Mouse (Mus musculus) liver, embryonic 15.5 days (tissue): Measurements from ENCODE around the gene Slc41a1. TPM values are rescaled to one million over a fixed set of nuclear protein-coding genes. Genes with fewer than 3 reads are reported as not detected.
"Not testable (repeated sequence)": the region's sequence is repeated elsewhere in the genome, so short reads cannot be mapped to it uniquely, and the experiment has no call there.

Source experiments
- ATAC-seq: fragments of 200-750 bp; cut with Nextera tagmentation; 2 replicates; pipeline ENCODE4 v1.8.0; 2017; ENCODE audit warnings: moderate number of reproducible peaks, mild to moderate bottlenecking, moderate library complexity; ENCODE audit not compliant: insufficient read depth
- H3K27ac ChIP-seq: fragments of 300-500 bp; sonication (generic); replicated peaks from 2 replicates; pipeline ENCODE4 v1.5.1; 2015; ENCODE audit warnings: mild to moderate bottlenecking, inconsistent platforms
- H3K27me3 ChIP-seq: fragments of 300-500 bp; sonication (generic); 2 replicates; pipeline ENCODE4 v1.6.1; 2015; ENCODE audit warnings: mild to moderate bottlenecking, inconsistent platforms
- H3K36me3 ChIP-seq: fragments of 300-500 bp; sonication (generic); replicated peaks from 2 replicates; pipeline ENCODE4 v1.6.1; 2015; ENCODE audit warnings: moderate library complexity, mild to moderate bottlenecking, inconsistent platforms
- H3K4me1 ChIP-seq: fragments of 300-500 bp; sonication (generic); replicated peaks from 2 replicates; pipeline ENCODE4 v1.6.1; 2015; ENCODE audit warnings: inconsistent platforms
- H3K4me2 ChIP-seq: fragments of 300-500 bp; sonication (generic); 2 replicates; pipeline ENCODE4 v1.6.1; 2015; ENCODE audit warnings: moderate library complexity, mild to moderate bottlenecking, inconsistent platforms
- H3K4me3 ChIP-seq: fragments of 300-500 bp; sonication (generic); replicated peaks from 2 replicates; pipeline ENCODE4 v1.5.1; 2015; ENCODE audit warnings: mild to moderate bottlenecking, inconsistent platforms
- H3K9ac ChIP-seq: fragments of 300-500 bp; sonication (generic); 2 replicates; pipeline ENCODE4 v1.6.1; 2015; ENCODE audit warnings: moderate library complexity, mild to moderate bottlenecking, inconsistent platforms
- H3K9me3 ChIP-seq: fragments of 300-500 bp; sonication (generic); replicated peaks from 2 replicates; pipeline ENCODE4 v1.6.1; 2016; ENCODE audit warnings: inconsistent platforms
- WGBS: fragments of 180-500 bp; shearing (Covaris S2); methylation state at CpG from one replicate; pipeline ENCODE4 v1.1.7; 2015; ENCODE audit warnings: mixed read lengths; ENCODE audit not compliant: insufficient replicate concordance; 5-methylcytosine and 5-hydroxymethylcytosine counted together
- polyA plus RNA-seq: library from polyadenylated mRNA; unstranded; fragments of >200 nt; fragmentation: Nextera tagmentation; extraction: Ambion mirVana; gene quantifications from 2 replicates; pipeline ENCODE4 v1.2.1, GENCODE M21; 2015

Slc41a1 gene
- polyA plus RNA-seq, 1 experiment from 2014 or later = 1.2 TPM

DNA sequence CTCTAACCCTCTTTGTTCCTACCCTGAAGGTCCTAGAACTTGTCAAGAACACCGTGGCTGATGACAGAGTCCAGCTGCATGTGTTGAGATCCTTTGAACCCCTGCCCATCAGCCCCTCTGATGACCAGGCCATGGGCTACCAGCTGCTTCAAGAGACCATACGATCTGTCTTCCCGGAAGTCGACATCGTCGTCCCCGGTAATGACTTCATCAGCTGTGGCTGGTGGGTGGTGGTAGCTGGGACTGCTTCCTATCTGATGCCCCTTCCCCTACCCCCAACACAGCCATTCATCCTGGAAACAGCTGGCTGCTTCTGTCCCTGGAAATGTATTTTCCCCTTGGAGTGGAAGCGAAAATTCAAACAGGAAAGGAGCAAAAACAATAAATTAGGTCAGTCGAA is 15.3 kb upstream of the Slc41a1 start:
- 59% methylated on average over 9 of the region's 9 CpGs for WGBS
- Histone ChIP-seq H3K9me3 (no peaks in the 10 kb centered on the region), H3K4me2 (no peak overlapping the region), H3K9ac (no peak overlapping the region), H3K4me3 (no peak overlapping the region), H3K4me1 (no peaks in the 10 kb centered on the region), H3K27me3 (0 out of 2 replicates have a peak, but pooled peaks cover 3% of the 10 kb centered on the region), H3K27ac (no peak overlapping the region), H3K36me3 (no peaks in the 10 kb centered on the region)
- ATAC-seq = no peak

DNA sequence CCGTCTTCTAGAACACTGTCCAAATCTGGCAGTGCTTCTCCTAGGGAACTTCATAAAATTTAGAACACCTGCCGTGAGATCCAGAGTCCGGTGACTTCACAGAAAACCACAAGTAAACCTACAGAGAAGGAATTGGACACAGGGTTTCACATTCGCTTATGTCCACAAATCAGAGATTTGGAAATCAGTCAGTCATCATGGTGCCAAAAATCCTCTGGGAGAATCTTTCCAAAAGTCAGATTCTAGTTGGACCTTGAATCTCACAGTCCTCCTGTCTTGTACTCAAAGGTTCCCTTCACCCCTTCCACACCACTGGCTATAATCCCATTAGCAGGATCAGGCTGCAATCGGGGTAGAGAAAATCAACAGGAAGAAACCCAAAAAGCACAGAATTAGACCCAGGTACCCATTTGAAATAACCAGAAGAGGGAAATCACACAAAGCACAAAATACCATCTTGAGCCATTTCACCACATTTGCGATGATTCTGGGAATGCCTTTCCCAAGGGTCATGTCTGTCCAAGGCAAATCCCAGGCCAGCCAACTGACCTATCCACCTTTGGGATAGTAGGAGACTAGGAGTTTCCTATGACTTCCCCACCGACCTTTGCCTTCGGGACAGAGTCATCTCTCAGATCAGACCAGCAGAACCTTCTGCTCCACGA is 14.5 kb upstream of the Slc41a1 start:
- no peak for ATAC-seq
- Histone ChIP-seq H3K36me3 (no peaks in the 10 kb centered on the region), H3K9ac (no peak overlapping the region), H3K4me3 (no peak overlapping the region), H3K27ac (no peak overlapping the region), H3K9me3 (no peaks in the 10 kb centered on the region), H3K4me1 (no peaks in the 10 kb centered on the region), H3K4me2 (no peak overlapping the region), H3K27me3 (0 out of 2 replicates have a peak, but pooled peaks cover 3% of the 10 kb centered on the region)
- 64% methylated on average over 9 of the region's 9 CpGs for WGBS

DNA sequence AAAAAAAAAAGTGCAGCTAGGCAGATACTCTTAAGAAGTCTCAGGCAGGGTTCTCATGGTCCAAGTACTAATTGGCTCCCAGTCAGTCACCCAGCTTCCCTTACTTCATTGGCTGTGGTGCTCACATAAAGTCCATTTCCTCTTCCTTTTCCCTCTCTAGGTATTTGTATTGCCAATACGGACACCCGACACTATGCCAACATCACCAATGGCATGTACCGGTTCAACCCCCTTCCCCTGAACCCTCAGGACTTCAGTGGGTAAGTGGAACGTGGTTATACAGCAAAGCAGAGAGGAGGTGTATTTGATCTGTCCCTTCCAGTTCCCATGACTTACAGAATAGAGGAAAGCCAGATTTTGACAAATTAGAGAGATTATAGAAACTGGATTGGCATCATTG is 13.6 kb upstream of the Slc41a1 start:
- 67% methylated on average over 4 of the region's 4 CpGs for WGBS
- no peak overlapping the region for H3K4me2 ChIP-seq
- H3K4me1 ChIP-seq = no peaks in the 10 kb centered on the region
- no peaks in the 10 kb centered on the region for H3K9me3 ChIP-seq
- H3K27ac ChIP-seq = no peak overlapping the region
- no peak overlapping the region for H3K4me3 ChIP-seq
- H3K9ac ChIP-seq = no peak overlapping the region
- H3K27me3 ChIP-seq = 0 out of 2 replicates have a peak, but pooled peaks cover 5% of the 10 kb centered on the region
- ATAC-seq = no peak
- no peaks in the 10 kb centered on the region for H3K36me3 ChIP-seq

DNA sequence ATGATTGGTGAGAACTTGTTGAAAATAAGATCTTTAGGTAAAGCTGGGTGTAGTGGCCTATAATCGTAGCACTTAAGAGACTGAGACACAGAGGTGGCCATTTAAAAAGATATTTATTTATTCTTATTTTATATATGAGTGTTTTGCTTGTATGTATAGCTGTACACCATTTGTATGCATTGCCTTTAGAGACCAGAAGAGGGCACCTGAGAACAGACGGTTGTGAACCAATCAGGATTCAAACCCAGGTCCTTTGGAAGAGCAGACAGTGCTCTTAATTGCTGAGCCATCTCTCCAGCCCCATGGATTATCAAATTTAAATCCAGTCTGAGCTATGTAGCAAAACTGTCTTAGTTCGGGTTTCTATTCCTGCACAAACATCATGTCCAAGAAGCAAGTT is 13.1 kb upstream of the Slc41a1 start:
- no peak overlapping the region for H3K4me2 ChIP-seq
- H3K9ac ChIP-seq = no peak overlapping the region
- no peaks in the 10 kb centered on the region for H3K36me3 ChIP-seq
- 45% methylated on average over 3 of the region's 3 CpGs for WGBS
- no peak overlapping the region for H3K4me3 ChIP-seq
- H3K27ac ChIP-seq = no peak overlapping the region
- ATAC-seq = no peak
- no peaks in the 10 kb centered on the region for H3K9me3 ChIP-seq
- 0 out of 2 replicates have a peak, but pooled peaks cover 5% of the 10 kb centered on the region for H3K27me3 ChIP-seq
- H3K4me1 ChIP-seq = no peaks in the 10 kb centered on the region

DNA sequence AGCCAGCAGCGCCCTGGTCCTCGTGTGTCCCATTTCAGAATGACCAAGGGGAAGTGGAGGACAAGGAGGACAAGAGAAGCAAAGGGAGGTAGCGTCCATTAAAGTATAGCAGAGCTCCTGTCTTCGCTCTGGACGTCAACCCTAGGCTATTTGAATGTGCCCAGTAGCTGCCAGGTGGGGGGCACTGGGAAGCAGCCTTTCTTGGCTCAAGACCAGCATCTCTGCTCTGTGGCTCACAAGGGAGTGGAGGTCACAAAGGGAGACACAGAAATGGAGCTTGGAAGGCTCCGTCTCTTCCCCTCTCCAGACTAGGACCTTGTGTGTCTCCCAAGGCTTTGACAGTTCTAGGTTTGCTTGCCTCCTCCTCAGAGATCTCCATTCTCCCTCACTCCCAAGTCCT is 10.4 kb upstream of the Slc41a1 start:
- no peak for ATAC-seq
- WGBS = 66% methylated on average over 6 of the region's 6 CpGs
- Histone ChIP-seq H3K4me2 (no peak overlapping the region), H3K9me3 (no peaks in the 10 kb centered on the region), H3K4me3 (no peak overlapping the region), H3K36me3 (no peaks in the 10 kb centered on the region), H3K4me1 (no peaks in the 10 kb centered on the region), H3K27ac (no peak overlapping the region), H3K9ac (no peak overlapping the region), H3K27me3 (0 out of 2 replicates have a peak, but pooled peaks cover 5% of the 10 kb centered on the region)

DNA sequence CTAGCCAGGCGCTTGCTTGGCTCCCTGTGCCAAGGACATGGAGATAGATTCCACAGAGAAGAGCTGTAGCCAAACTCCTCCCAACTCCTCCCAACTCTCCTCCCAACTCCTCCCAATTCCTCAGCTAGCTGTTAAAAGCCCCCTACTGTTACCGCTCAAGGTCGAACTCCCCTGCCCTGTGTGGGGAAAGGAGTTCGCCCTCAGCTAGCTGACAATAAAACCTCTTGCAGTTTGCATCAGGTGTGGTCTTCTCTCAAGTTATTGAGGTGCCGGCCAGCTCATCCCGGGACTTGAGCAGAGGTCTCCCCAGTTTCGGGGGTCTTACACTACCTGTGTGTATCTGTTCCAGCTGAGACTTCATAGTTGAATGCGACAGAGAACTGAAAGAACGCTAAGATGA is 6.9 kb upstream of the Slc41a1 start:
- 67% methylated on average over 9 of the region's 9 CpGs for WGBS
- not testable (repeated sequence) for H3K4me2 ChIP-seq, H3K9me3 ChIP-seq, H3K36me3 ChIP-seq, H3K27me3 ChIP-seq, H3K9ac ChIP-seq, H3K4me3 ChIP-seq, H3K4me1 ChIP-seq, H3K27ac ChIP-seq, ATAC-seq

DNA sequence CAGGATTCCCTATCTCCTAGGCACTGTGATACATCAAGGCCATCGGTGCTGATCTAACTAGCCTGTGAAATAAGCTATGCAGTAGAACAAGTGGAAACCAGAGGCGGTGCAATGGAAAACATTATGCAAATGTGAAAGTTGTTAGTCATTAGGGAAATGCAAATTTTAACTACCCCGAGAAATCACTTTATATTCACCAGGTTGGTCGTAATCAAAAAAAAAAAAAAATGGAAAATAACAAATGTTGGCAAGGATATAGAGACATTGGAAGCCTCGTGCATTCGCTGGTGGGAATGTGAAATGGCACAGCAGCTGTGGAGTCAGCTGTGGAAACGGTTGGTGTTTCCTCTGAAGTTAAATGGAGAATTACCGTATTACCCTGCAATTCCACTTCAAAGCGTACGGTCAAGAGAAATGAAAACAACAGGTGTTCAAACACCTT is 6.4 kb upstream of the Slc41a1 start:
- no peak for ATAC-seq
- H3K9ac ChIP-seq = no peak overlapping the region
- 65% methylated on average over 10 of the region's 10 CpGs for WGBS
- H3K27ac ChIP-seq = no peak overlapping the region
- no peaks in the 10 kb centered on the region for H3K36me3 ChIP-seq
- H3K4me2 ChIP-seq = no peak overlapping the region
- 0 out of 2 replicates have a peak, but pooled peaks cover 5% of the 10 kb centered on the region for H3K27me3 ChIP-seq
- H3K4me1 ChIP-seq = no peaks in the 10 kb centered on the region
- H3K4me3 ChIP-seq = no peak overlapping the region
- H3K9me3 ChIP-seq = no peaks in the 10 kb centered on the region

DNA sequence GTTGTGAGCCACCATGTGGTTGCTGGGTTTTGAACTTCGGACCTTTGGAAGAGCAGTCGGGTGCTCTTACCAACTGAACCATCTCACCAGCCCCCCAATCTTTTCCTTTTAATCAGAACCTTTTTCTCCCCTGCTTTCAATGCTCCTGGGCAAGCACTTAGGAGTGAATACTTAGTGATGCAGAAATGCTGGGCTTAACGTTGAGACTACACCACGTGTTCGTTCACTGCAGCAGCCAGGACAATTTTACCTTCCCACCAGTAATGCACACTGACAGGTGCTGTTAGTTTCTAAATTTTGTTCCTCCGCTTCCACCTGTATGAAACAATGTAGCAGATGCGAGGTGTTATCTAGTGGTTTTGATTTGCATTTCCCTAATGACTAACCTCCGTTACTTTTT is 5.0 kb upstream of the Slc41a1 start:
- H3K4me2 ChIP-seq = no peak overlapping the region

DNA sequence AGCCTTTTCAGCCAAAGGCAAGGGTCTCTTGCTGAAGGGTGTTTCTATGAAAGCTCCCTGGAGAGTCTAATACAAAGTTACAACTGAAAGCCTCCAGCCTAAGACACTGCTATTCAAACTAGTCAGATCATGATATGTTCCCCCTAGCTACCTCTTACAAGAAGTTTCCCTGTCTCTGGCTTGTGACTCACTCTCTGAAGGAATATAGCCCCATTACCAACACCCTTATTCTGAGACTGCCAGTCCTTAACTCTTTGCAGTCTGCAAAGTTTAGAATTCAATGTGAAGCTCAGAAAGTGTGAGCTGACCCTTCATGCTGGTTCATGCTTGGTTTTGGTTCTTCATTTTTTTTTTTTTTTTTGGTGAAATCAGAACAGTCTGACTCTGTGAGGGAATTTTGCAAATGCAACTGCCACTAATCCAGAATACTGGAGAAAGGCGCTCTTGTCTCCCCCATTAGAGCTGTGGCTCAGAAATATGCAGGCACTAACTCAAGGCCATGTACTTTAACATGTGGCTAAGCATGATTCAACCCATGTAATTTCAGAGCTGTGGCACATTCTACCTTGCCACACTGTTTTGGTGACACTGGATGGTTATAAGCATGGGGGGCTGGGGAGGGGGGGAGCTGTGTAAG is 4.3 kb upstream of the Slc41a1 start:
- ATAC-seq = no peak
- H3K27me3 ChIP-seq = peaks cover 12% of the 10 kb centered on the region; the same call in 1 of the 2 replicates
- peaks cover 13% of the 10 kb centered on the region for H3K4me1 ChIP-seq
- WGBS = 73% methylated on average over 1 of the region's 1 CpGs
- no peak overlapping the region for H3K4me3 ChIP-seq
- H3K9me3 ChIP-seq = no peaks in the 10 kb centered on the region
- no peak overlapping the region for H3K4me2 ChIP-seq
- H3K27ac ChIP-seq = no peak overlapping the region
- no peak overlapping the region for H3K9ac ChIP-seq
- no peaks in the 10 kb centered on the region for H3K36me3 ChIP-seq

More for the DNA sequence above, 5.0 kb upstream of the Slc41a1 start:
- no peaks in the 10 kb centered on the region for H3K9me3 ChIP-seq
- ATAC-seq = no peak
- peaks cover 7% of the 10 kb centered on the region for H3K4me1 ChIP-seq
- no peak overlapping the region for H3K4me3 ChIP-seq
- H3K27me3 ChIP-seq = peaks cover 12% of the 10 kb centered on the region; the same call in 1 of the 2 replicates
- H3K9ac ChIP-seq = no peak overlapping the region
- 65% methylated on average over 8 of the region's 8 CpGs for WGBS
- no peak overlapping the region for H3K27ac ChIP-seq
- H3K36me3 ChIP-seq = no peaks in the 10 kb centered on the region

DNA sequence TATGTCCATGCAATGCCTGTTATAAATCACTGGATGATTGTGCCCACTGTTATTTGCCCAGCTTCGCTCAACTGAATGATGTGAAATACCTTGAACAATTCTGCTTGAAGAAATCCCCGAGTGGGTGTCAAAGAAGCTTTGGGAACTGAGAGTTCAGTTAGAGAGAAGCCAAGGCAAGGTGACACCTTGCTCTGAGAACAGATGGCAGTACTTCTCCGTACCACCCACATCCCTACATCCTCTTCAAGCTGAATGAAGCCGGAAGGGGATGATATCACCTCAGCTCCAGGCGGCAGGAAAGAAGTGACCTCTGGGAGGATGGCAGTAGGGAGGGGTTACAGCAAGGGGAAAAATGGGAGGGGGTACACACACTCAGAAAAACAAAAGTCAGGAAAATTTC is 3.7 kb upstream of the Slc41a1 start:
- Histone ChIP-seq H3K4me1 (peaks cover 19% of the 10 kb centered on the region), H3K4me2 (no peak overlapping the region), H3K36me3 (no peaks in the 10 kb centered on the region), H3K27ac (no peak overlapping the region), H3K4me3 (no peak overlapping the region), H3K27me3 (peaks cover 10% of the 10 kb centered on the region; the same call in 1 of the 2 replicates), H3K9me3 (no peaks in the 10 kb centered on the region), H3K9ac (no peak overlapping the region)
- no peak for ATAC-seq
- WGBS = 33% methylated on average over 5 of the region's 5 CpGs

DNA sequence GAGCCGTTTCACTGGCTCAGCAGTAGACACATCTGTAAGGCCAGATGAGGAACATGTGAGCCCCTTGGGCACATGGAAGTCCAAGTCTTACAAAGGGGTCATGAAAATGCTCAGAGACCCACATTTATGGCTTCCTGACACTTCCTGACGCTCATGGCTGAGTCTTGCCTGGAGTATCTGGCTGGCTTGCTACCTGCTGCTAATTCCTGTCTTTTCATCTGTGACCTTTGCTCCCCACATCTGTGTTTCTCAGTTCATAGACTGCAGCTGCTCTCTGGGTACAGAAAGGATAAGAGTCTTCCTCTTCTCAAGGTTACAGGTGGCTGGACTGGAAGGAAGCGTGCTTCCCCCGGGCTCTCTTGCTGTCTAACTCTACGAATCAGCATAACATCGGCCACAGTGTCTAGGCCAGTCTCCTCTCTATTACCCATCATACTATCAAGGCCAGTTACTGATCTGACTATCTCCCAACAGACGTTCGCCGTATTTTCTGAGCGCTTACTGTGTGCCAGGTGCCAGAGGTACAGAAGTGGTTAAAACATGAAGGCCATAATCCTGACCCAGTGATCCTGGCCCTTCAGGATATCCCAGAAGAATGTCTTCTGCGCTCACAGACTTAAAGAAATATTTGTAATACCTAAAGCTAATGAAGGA is 2.6 kb upstream of the Slc41a1 start:
- Histone ChIP-seq H3K4me3 (no peak overlapping the region), H3K4me1 (peaks cover 27% of the 10 kb centered on the region), H3K36me3 (no peaks in the 10 kb centered on the region), H3K27me3 (peaks cover 10% of the 10 kb centered on the region; the same call in 1 of the 2 replicates), H3K9ac (no peak overlapping the region), H3K9me3 (no peaks in the 10 kb centered on the region), H3K4me2 (no peak overlapping the region), H3K27ac (no peak overlapping the region)
- ATAC-seq = no peak
- 67% methylated on average over 11 of the region's 11 CpGs for WGBS
